Comparison of ENCODE assay signal across 8 mouse cellular contexts in genomic region chr17:35840561-35840960, GRCm38 (mm10). TPM values are rescaled to one million over a fixed set of nuclear protein-coding genes. Genes with fewer than 3 reads are reported as not detected.
DNase-seq lines count a peak whose midpoint lies in the region; ATAC-seq and TF ChIP-seq lines count a peak whose summit lies in the region.

No protein-coding gene starts in this region.

- H3K36me3 ChIP-seq in spleen, adult 2 months (ENCODE audit: control insufficient read depth, insufficient read depth, low read length): peaks cover 9% of the 10 kb centered on the region
- H3K36me3 ChIP-seq in liver, embryonic 12.5 days: peaks cover 32% of the 10 kb centered on the region

- no peaks in the 10 kb centered on the region for H3K4me1 ChIP-seq in spleen, adult 2 months (ENCODE audit: control insufficient read depth, insufficient read depth, insufficient read length)
- peaks cover 52% of the 10 kb centered on the region for H3K4me1 ChIP-seq in liver, embryonic 12.5 days

- DNase-seq in embryo, embryonic 10.5 days (ENCODE audit: low spot score): peak; percentile 14
- no peak for DNase-seq in embryo, embryonic 10 days (ENCODE audit: low spot score)
- DNase-seq in spleen, adult 2 months (ENCODE audit: low read depth in 1 of 2, low spot score in 2 of 2): no peak
- no peak for DNase-seq in spleen, postnatal 10 days (ENCODE audit: low spot score in 2 of 2)
- no peak for DNase-seq in thymus, adult 18-20 months
- no peak for DNase-seq in ovary, adult 18-20 months (ENCODE audit: low spot score)

- 0 out of 2 replicates have a peak overlapping the region, but pooled peaks have one; percentile 13 for H3K4me3 ChIP-seq in spleen, adult 2 months (ENCODE audit: extremely low read depth, insufficient read depth, insufficient read length)
- H3K4me3 ChIP-seq in liver, embryonic 12.5 days: peak overlapping the region; percentile 73

- no peak overlapping the region for H3K27ac ChIP-seq in spleen, adult 2 months (ENCODE audit: insufficient read depth, low read length)
- H3K27ac ChIP-seq in liver, embryonic 12.5 days: peak overlapping the region; percentile 96

- H3K9ac ChIP-seq in liver, embryonic 12.5 days: peak overlapping the region; percentile 58

- no peak for ATAC-seq in liver, embryonic 12.5 days
- ATAC-seq in erythroid progenitor cell, adult 5-6 weeks (replicated peaks; ENCODE audit: low FRiP score, poor library complexity, severe bottlenecking): no peak

- WGBS in spleen, adult 2 months: 49% methylated on average over 14 of the region's 14 CpGs
- WGBS in liver, embryonic 12.5 days (ENCODE audit: insufficient replicate concordance): 38% methylated on average over 14 of the region's 14 CpGs

- H3K9me3 ChIP-seq in liver, embryonic 12.5 days (replicated peaks): no peaks in the 10 kb centered on the region

- H3K4me2 ChIP-seq in liver, embryonic 12.5 days: peak overlapping the region; percentile 80

- no peaks in the 10 kb centered on the region for H3K27me3 ChIP-seq in spleen, adult 2 months (ENCODE audit: control insufficient read depth, insufficient read depth, low read length)
- H3K27me3 ChIP-seq in liver, embryonic 12.5 days (replicated peaks): no peaks in the 10 kb centered on the region

- no peak for TF ChIP-seq CTCF in spleen, adult 2 months (IDR thresholded peaks at IDR 0.05; ENCODE audit: extremely low read depth, insufficient read depth, insufficient read length, insufficient replicate concordance)

- no peak for TF ChIP-seq POLR2A in spleen, adult 2 months (IDR thresholded peaks at IDR 0.05; ENCODE audit: low read depth, low read length)

RNA-seq across cellular contexts. Expression of gene Mdc1, which starts 0.8 kb away (rescaled TPM):
- 10.8 and 11.6 TPM in 2 replicates for polyA plus RNA-seq in spleen, adult 2 months (2012; rRNA removed)
- 14.2 and 15.0 TPM in 2 replicates for polyA plus RNA-seq in liver, embryonic 12.5 days (2016; fragmentation: Nextera tagmentation; extraction: Ambion mirVana)
- total RNA-seq in erythroid progenitor cell, adult 5-6 weeks (2015; ENCODE audit: low replicate concordance): 117 and 147 TPM in 2 replicates
- total RNA-seq in erythroid progenitor cell, adult 5-6 weeks (2017; ENCODE audit: low replicate concordance): 31.0 and 57.1 TPM in 2 replicates

RNA-seq across cellular contexts. Expression of gene Tubb5, which starts 2.5 kb away (rescaled TPM):
- 305 and 404 TPM in 2 replicates for polyA plus RNA-seq in spleen, adult 2 months (2012; rRNA removed)
- 577 and 600 TPM in 2 replicates for polyA plus RNA-seq in liver, embryonic 12.5 days (2016; fragmentation: Nextera tagmentation; extraction: Ambion mirVana)
- 663 and 669 TPM in 2 replicates for total RNA-seq in erythroid progenitor cell, adult 5-6 weeks (2015; ENCODE audit: low replicate concordance)
- 760 and 914 TPM in 2 replicates for total RNA-seq in erythroid progenitor cell, adult 5-6 weeks (2017; ENCODE audit: low replicate concordance)

RNA-seq across cellular contexts. Expression of gene Flot1, which starts 17.5 kb away (rescaled TPM):
- 29.9 and 35.8 TPM in 2 replicates for polyA plus RNA-seq in spleen, adult 2 months (2012; rRNA removed)
- 38.0 and 43.1 TPM in 2 replicates for polyA plus RNA-seq in liver, embryonic 12.5 days (2016; fragmentation: Nextera tagmentation; extraction: Ambion mirVana)
- 19.3 and 32.8 TPM in 2 replicates for total RNA-seq in erythroid progenitor cell, adult 5-6 weeks (2015; ENCODE audit: low replicate concordance)
- total RNA-seq in erythroid progenitor cell, adult 5-6 weeks (2017; ENCODE audit: low replicate concordance): 14.6 and 29.1 TPM in 2 replicates

RNA-seq across cellular contexts. Expression of gene Ier3, which starts 19.1 kb away (rescaled TPM):
- polyA plus RNA-seq in spleen, adult 2 months (2012; rRNA removed): 3.7 and 5.1 TPM in 2 replicates
- 16.8 and 19.9 TPM in 2 replicates for polyA plus RNA-seq in liver, embryonic 12.5 days (2016; fragmentation: Nextera tagmentation; extraction: Ambion mirVana)
- total RNA-seq in erythroid progenitor cell, adult 5-6 weeks (2015; ENCODE audit: low replicate concordance): 3.8 and 10.5 TPM in 2 replicates
- total RNA-seq in erythroid progenitor cell, adult 5-6 weeks (2017; ENCODE audit: low replicate concordance): 0.51 and 4.0 TPM in 2 replicates

RNA-seq across cellular contexts. Expression of gene Nrm, which starts 20.6 kb away (rescaled TPM):
- polyA plus RNA-seq in spleen, adult 2 months (2012; rRNA removed): 58.5 and 84.2 TPM in 2 replicates
- 29.5 and 29.8 TPM in 2 replicates for polyA plus RNA-seq in liver, embryonic 12.5 days (2016; fragmentation: Nextera tagmentation; extraction: Ambion mirVana)
- total RNA-seq in erythroid progenitor cell, adult 5-6 weeks (2015; ENCODE audit: low replicate concordance): 32.8 and 36.0 TPM in 2 replicates
- 19.1 and 35.8 TPM in 2 replicates for total RNA-seq in erythroid progenitor cell, adult 5-6 weeks (2017; ENCODE audit: low replicate concordance)
